Mouse (Mus musculus) NIH3T3 (cell line): ENCODE data around the gene Tbxas1.
A peak's percentile ranks its signal among the peaks of the same experiment; 100 is the strongest.

Experiments
- DNase-seq: peaks from one replicate; pipeline ENCODE4 v3.0.0-alpha.2; 2012; ENCODE audit warnings: low read depth

Gene Tbxas1

GRCm38 (mm10) chr6:38923450-38923849 lies 48.2 kb downstream of the Tbxas1 start:
- no peak for DNase-seq

GRCm38 (mm10) chr6:38923870-38924817 lies 48.9 kb downstream of the Tbxas1 start:
- DNase-seq = no peak

GRCm38 (mm10) chr6:38925719-38926118 lies 50.5 kb downstream of the Tbxas1 start:
- peak; percentile 24 for DNase-seq

- DNase-seq = peak; percentile 71
These were observed 51.1 kb downstream of the Tbxas1 start for GRCm38 (mm10) chr6:38926135-38926962.

- no peak for DNase-seq
These were observed 51.8 kb downstream of the Tbxas1 start for GRCm38 (mm10) chr6:38926963-38927361.

GRCm38 (mm10) chr6:38928489-38928888 lies 53.3 kb downstream of the Tbxas1 start:
- no peak for DNase-seq

- no peak for DNase-seq
These were observed 60.8 kb downstream of the Tbxas1 start for GRCm38 (mm10) chr6:38936009-38936408.

GRCm38 (mm10) chr6:38938421-38938820 lies 63.2 kb downstream of the Tbxas1 start:
- DNase-seq = no peak

GRCm38 (mm10) chr6:38939096-38939495 lies 63.9 kb downstream of the Tbxas1 start:
- no peak for DNase-seq

GRCm38 (mm10) chr6:38941016-38941415 lies 65.8 kb downstream of the Tbxas1 start:
- no peak for DNase-seq

- peak; percentile 51 for DNase-seq
These were observed 67.6 kb downstream of the Tbxas1 start for GRCm38 (mm10) chr6:38942771-38943170.

GRCm38 (mm10) chr6:38944392-38944791 lies 69.2 kb downstream of the Tbxas1 start:
- no peak for DNase-seq

- DNase-seq = no peak
These were observed 69.6 kb downstream of the Tbxas1 start for GRCm38 (mm10) chr6:38944826-38945225.

- no peak for DNase-seq
These were observed 70.5 kb downstream of the Tbxas1 start for GRCm38 (mm10) chr6:38945681-38946080.

GRCm38 (mm10) chr6:38947282-38947681 lies 72.1 kb downstream of the Tbxas1 start:
- DNase-seq = peak; percentile 35

- peak; percentile 55 for DNase-seq
These were observed 74.5 kb downstream of the Tbxas1 start for GRCm38 (mm10) chr6:38949683-38950161.

GRCm38 (mm10) chr6:38950341-38950740 lies 75.1 kb downstream of the Tbxas1 start:
- DNase-seq = peak; percentile 57

GRCm38 (mm10) chr6:38950838-38951237 lies 75.6 kb downstream of the Tbxas1 start:
- no peak for DNase-seq

GRCm38 (mm10) chr6:38956641-38957040 lies 81.4 kb downstream of the Tbxas1 start:
- DNase-seq = peak; percentile 68

- no peak for DNase-seq
These were observed 82.0 kb downstream of the Tbxas1 start for GRCm38 (mm10) chr6:38957246-38957645.

- no peak for DNase-seq
These were observed 84.3 kb downstream of the Tbxas1 start for GRCm38 (mm10) chr6:38959502-38959901.

GRCm38 (mm10) chr6:38960367-38960766 lies 85.2 kb downstream of the Tbxas1 start:
- peak; percentile 53 for DNase-seq
